Mouse (Mus musculus): ENCODE results near the gene Ttc4. TPM values are rescaled to one million over a fixed set of nuclear protein-coding genes. Genes with fewer than 3 reads are reported as not detected.
A peak's percentile ranks its signal among the peaks of the same experiment; 100 is the strongest.

Gene Ttc4
- polyA plus RNA-seq, 1 experiment, result 0.61 TPM

DNA sequence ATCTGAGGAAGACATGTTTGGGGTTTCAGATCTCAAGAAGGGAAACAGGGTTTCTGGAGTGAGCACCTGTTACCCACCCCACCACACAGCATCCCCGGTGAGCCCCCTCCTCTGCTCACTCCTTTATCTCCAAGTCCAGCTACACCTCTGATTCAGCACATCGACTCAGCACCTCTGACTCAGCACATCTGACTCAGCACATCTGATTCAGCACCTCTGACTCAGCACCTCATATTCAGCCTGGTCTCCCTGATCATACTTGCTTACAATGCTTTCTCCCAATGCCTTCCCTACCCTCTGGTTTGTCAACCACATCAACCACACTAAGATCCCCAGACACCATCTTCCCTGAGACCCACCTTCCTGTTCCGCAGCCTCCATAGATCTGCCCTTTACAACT is 65.2 kb downstream of the Ttc4 start:
- Histone ChIP-seq H3K27me3 (ENCODE audit: control insufficient read depth) (peaks cover 32% of the 10 kb centered on the region), H3K4me1 (ENCODE audit: control insufficient read depth) (peaks cover 54% of the 10 kb centered on the region), H3K4me3 (replicated peaks) (peak overlapping the region; percentile 55), H3K36me3 (ENCODE audit: control insufficient read depth) (no peaks in the 10 kb centered on the region), H3K9me3 (ENCODE audit: control insufficient read depth, low read length) (peaks cover 11% of the 10 kb centered on the region; the same call in 1 of the 2 replicates)
- TF ChIP-seq GATA1 (IDR thresholded peaks at IDR 0.05; ENCODE audit: low read length) (peak; percentile 14; the same call in 1 of the 2 replicates), TAL1 (IDR thresholded peaks at IDR 0.05; ENCODE audit: low read length) (peak; percentile 54)

GRCm38 (mm10) chr4:106613105-106613504 is 65.6 kb downstream of the Ttc4 start:
- H3K36me3 ChIP-seq (ENCODE audit: control insufficient read depth), result no peaks in the 10 kb centered on the region
- peaks cover 54% of the 10 kb centered on the region for H3K4me1 ChIP-seq (ENCODE audit: control insufficient read depth)
- peaks cover 11% of the 10 kb centered on the region; the same call in 1 of the 2 replicates for H3K9me3 ChIP-seq (ENCODE audit: control insufficient read depth, low read length)
- no peak for TF ChIP-seq TAL1 (IDR thresholded peaks at IDR 0.05; ENCODE audit: low read length)
- no peak for TF ChIP-seq GATA1 (IDR thresholded peaks at IDR 0.05; ENCODE audit: low read length)
- peaks cover 32% of the 10 kb centered on the region for H3K27me3 ChIP-seq (ENCODE audit: control insufficient read depth)
- H3K4me3 ChIP-seq (replicated peaks), result peak overlapping the region; percentile 55

Other genes starting within 250 kb of the Ttc4 start
- 0.11 and 0.15 TPM in 2 replicates for gene Pcsk9, start 214.6 kb downstream of the Ttc4 start, polyA plus RNA-seq (2012)
- gene Bsnd, start 186.7 kb downstream of the Ttc4 start, polyA plus RNA-seq (2012), result not detected in 2 replicates
- gene Dhcr24, start 117.9 kb downstream of the Ttc4 start, polyA plus RNA-seq (2012), result 0.74 and 0.81 TPM in 2 replicates
- gene Lexm, start 61.7 kb downstream of the Ttc4 start, polyA plus RNA-seq (2012), result not detected in 2 replicates
- not detected in 2 replicates for gene Ttc22, start 56.5 kb downstream of the Ttc4 start, polyA plus RNA-seq (2012)
- 0.02 and 0.13 TPM in 2 replicates for gene Pars2, start 27.9 kb downstream of the Ttc4 start, polyA plus RNA-seq (2012)
- 0.02 TPM in 1 of 2 replicates, not detected in the other for gene Mroh7, start 52.0 kb upstream of the Ttc4 start, polyA plus RNA-seq (2012)
- not detected in 2 replicates for gene Fam151a, start 54.9 kb upstream of the Ttc4 start, polyA plus RNA-seq (2012)
- gene Acot11, start 126.1 kb upstream of the Ttc4 start, polyA plus RNA-seq (2012), result 1.3 and 1.8 TPM in 2 replicates
- gene Ssbp3, start 231.8 kb upstream of the Ttc4 start, polyA plus RNA-seq (2012), result 93.7 and 94.2 TPM in 2 replicates